Mouse (Mus musculus) common myeloid progenitor, adult 5-6 weeks (primary cell): ENCODE results near the gene Ddc. TPM values are rescaled to one million over a fixed set of nuclear protein-coding genes. Genes with fewer than 3 reads are reported as not detected.
A peak's percentile ranks its signal among the peaks of the same experiment; 100 is the strongest.

ENCODE experiments used
- ATAC-seq: replicated peaks from 2 replicates; pipeline ENCODE4 v1.8.0; 2016; ENCODE audit warnings: low read depth, mild to moderate bottlenecking, moderate TSS enrichment, inconsistent platforms; ENCODE audit not compliant: poor library complexity, severe bottlenecking
- total RNA-seq: library from RNA; stranded (forward); fragments of 200-1000, 187-1606 nt; gene quantifications from 2 replicates; pipeline ENCODE4 v1.2.3, GENCODE M21; 2017

Ddc gene
- total RNA-seq, 1 experiment from 2014 or later = not detected

- peak; percentile 71 for ATAC-seq
Measured at GRCm38 (mm10) chr11:11766105-11766504, 131.8 kb downstream of the Ddc start.

GRCm38 (mm10) chr11:11765414-11765813 lies 132.5 kb downstream of the Ddc start:
- ATAC-seq = no peak

Other genes starting within 250 kb of the Ddc start
- gene Ikzf1, start 213.1 kb downstream of the Ddc start, total RNA-seq = 197 and 213 TPM in 2 replicates
- gene Fignl1, start 89.2 kb downstream of the Ddc start, total RNA-seq = 95.7 and 102 TPM in 2 replicates
- gene Grb10, start 140.5 kb upstream of the Ddc start, total RNA-seq = 16.7 and 20.0 TPM in 2 replicates